Mouse (Mus musculus) Patski (cell line): ENCODE measurements around the gene Ncor2. TPM values are rescaled to one million over a fixed set of nuclear protein-coding genes. Genes with fewer than 3 reads are reported as not detected.

Experiments used
- ATAC-seq: fragments of 100-300 bp; one replicate; pipeline ENCODE4 v1.8.0; 2021
- CTCF ChIA-PET: fragments of 350-600 bp; sonication (Branson Sonifier 250); formaldehyde crosslinking; loops from one replicate; lab custom pipeline; 2022; ENCODE audit warnings: inconsistent platforms; lab: Charles Lee
- POLR2A ChIA-PET: fragments of 350-600 bp; sonication (Branson Sonifier 250); formaldehyde crosslinking; loops from one replicate; lab custom pipeline; 2022; ENCODE audit warnings: antibody characterized with exemption, inconsistent platforms; lab: Charles Lee
- DNase-seq: peaks from one replicate; pipeline ENCODE4 v3.0.0-alpha.2; 2011; ENCODE audit warnings: low read depth, low spot score
- H3K27me3 ChIP-seq: fragments of 371-371 bp; one replicate; pipeline ENCODE4 v1.5.1; 2021
- CTCF ChIP-seq: fragments of 100-300 bp; IDR thresholded peaks from one replicate; pipeline ENCODE4 v1.5.1; 2021
- in situ Hi-C: fragments of 300-500 bp; cut with MboI; formaldehyde crosslinking; loops from 3 replicates; pipeline ENCODE4 v1.11.1; 2018; ENCODE audit warnings: low pct_unique_long_range_greater_than_20kb, mixed read lengths
- polyA plus RNA-seq: library from polyadenylated mRNA; unstranded; gene quantifications from one replicate; pipeline ENCODE4 v1.2.3, GENCODE M21; 2021

Gene Ncor2
- polyA plus RNA-seq, 1 experiment from 2014 or later: 98.6 TPM

- H3K27me3 ChIP-seq: no peaks in the 10 kb centered on the region
- TF ChIP-seq CTCF: no peak
- ChIA-PET POLR2A (no interaction called here), CTCF (interaction anchor here (1.0 to 2.6 kb wide), 3 partner anchors 13 to 134 kb away, joined by 3 to 10 read pairs (median 3); no protein-coding TSS in a partner anchor)
- in situ Hi-C loops: no loop called here
- DNase-seq (no peak), ATAC-seq (no peak)
These were observed 125.4 kb downstream of the Ncor2 start for GRCm38 (mm10) chr5:125053661-125054060.

DNA sequence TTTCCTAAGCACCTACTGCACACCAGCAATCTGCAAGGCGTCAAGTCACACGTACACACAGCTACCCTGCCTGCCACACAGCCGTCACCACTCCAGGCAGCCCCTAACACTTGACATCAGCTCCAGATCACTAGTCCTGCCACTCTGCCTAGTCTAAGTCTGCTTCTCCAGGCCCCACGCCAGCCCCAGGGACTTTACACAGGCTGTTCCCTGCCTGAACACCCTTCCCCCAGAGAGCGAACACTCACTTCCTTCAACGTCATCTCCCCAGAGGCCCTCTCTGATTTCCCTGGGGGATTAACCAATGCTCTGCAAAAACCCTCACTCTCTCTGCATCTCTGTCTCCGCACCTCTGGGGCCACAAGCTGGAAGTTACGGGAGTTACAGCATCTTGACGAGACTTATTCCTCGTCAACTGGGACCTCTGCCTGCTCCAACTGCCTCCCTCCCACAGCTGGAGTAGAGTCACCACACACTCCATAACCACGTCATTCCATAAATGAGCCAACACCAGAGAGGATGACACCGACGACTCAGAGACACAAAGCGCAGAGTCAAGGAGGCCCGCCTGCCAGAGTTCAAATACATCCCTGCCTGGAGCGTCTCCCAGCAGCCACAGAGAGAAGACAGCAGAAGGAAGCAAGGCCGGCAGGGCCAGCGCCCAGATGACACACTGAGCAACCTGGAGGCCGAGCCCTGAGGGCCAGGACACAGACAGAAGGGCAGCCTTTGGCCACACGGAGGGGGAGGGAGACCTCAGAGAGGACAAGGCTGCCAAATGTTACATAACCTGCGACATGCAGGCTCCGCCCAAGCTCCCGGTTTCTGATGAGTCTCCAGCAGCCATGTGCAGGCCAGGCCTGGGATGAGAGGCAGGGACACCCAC is 126.2 kb downstream of the Ncor2 start:
- ChIA-PET CTCF (interaction anchor here (2.6 kb wide), 1 partner anchor 14 kb away, joined by 10 read pairs; no protein-coding TSS in a partner anchor), POLR2A (no interaction called here)
- no peaks in the 10 kb centered on the region for H3K27me3 ChIP-seq
- in situ Hi-C loops: no loop called here
- DNase-seq (no peak), ATAC-seq (no peak)
- TF ChIP-seq CTCF: no peak

DNA sequence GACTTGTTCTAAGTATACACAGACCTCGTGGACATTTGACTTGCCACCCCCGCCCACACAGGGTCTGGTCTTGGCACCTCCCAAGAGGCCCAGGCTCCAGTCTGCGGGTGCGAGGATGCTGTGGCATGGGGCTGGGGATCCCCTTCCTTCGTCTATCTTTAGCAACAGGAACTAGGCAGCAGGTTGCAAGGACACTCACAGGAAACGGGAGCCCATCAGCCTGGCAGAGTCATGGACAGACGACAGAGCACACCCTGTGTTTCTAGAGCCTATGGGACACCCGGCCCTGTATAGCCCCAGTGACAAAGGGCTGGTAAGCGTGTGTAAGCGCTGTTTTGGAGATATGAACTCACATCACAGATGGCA is 126.8 kb downstream of the Ncor2 start:
- no peaks in the 10 kb centered on the region for H3K27me3 ChIP-seq
- TF ChIP-seq CTCF: no peak
- CTCF ChIA-PET: no interaction called here
- no peak for DNase-seq
- POLR2A ChIA-PET: no interaction called here
- in situ Hi-C loops: no loop called here
- ATAC-seq: no peak

- H3K27me3 ChIP-seq: no peaks in the 10 kb centered on the region
- CTCF ChIA-PET: interaction anchor here (1.2 to 1.9 kb wide), 2 partner anchors 9 to 53 kb away, joined by 3 to 4 read pairs; no protein-coding TSS in a partner anchor
- ATAC-seq (no peak), DNase-seq (no peak)
- in situ Hi-C loops: no loop called here
- TF ChIP-seq CTCF: no peak
- POLR2A ChIA-PET: interaction anchor here (1.6 kb wide), 1 partner anchor 10 kb away, joined by 3 read pairs; no protein-coding TSS in a partner anchor
These were observed 129.5 kb downstream of the Ncor2 start for GRCm38 (mm10) chr5:125049481-125049880.

GRCm38 (mm10) chr5:125046436-125046835 is 132.6 kb downstream of the Ncor2 start:
- no peak for DNase-seq
- ChIA-PET POLR2A (no interaction called here), CTCF (interaction anchor here (1.3 to 1.9 kb wide), 3 partner anchors 10 to 138 kb away, joined by 3 to 6 read pairs (median 5); no protein-coding TSS in a partner anchor)
- in situ Hi-C loops: no loop called here
- no peaks in the 10 kb centered on the region for H3K27me3 ChIP-seq
- no peak for TF ChIP-seq CTCF
- ATAC-seq: no peak

- no peak for TF ChIP-seq CTCF
- ChIA-PET POLR2A (no interaction called here), CTCF (interaction anchor here (0.7 to 1.4 kb wide), 3 partner anchors 12 to 128 kb away, joined by 3 to 4 read pairs (median 3); no protein-coding TSS in a partner anchor)
- H3K27me3 ChIP-seq: no peaks in the 10 kb centered on the region
- in situ Hi-C loops: no loop called here
- no peak for DNase-seq
- ATAC-seq: peak; percentile 80
These were observed 133.8 kb downstream of the Ncor2 start for GRCm38 (mm10) chr5:125045202-125045601.

DNA sequence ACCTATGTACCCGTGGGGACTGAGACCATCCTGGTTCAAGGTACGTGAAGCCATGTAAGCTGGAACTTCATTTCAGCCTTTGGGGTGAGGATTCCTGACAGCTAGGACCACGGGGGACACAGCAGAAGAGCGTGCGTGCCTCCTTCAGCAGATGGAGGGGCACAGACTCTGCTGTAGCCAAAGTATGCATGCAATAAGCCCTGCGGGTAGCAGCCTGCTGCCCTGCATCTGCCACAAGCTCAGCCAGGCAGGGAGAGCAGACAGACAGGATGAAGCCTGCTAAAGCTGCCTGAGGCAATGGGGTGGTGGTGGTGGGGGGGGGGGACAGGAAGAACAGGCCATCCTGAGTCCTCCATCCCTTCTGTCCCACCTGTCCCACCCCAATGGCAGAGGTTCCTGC is 135.6 kb downstream of the Ncor2 start:
- H3K27me3 ChIP-seq: no peaks in the 10 kb centered on the region
- ATAC-seq: no peak
- ChIA-PET CTCF (no interaction called here), POLR2A (interaction anchor here (0.6 kb wide), 1 partner anchor 11 kb away, joined by 3 read pairs; no protein-coding TSS in a partner anchor)
- DNase-seq: no peak
- in situ Hi-C loops: no loop called here
- TF ChIP-seq CTCF: no peak

GRCm38 (mm10) chr5:125041578-125041977 is 137.4 kb downstream of the Ncor2 start:
- DNase-seq (no peak), ATAC-seq (no peak)
- CTCF ChIA-PET: interaction anchor here (0.9 to 2.8 kb wide), 2 partner anchors 25 to 227 kb away, joined by 3 to 11 read pairs; no protein-coding TSS in a partner anchor
- no peaks in the 10 kb centered on the region for H3K27me3 ChIP-seq
- POLR2A ChIA-PET: no interaction called here
- in situ Hi-C loops: no loop called here
- TF ChIP-seq CTCF: no peak

GRCm38 (mm10) chr5:125040128-125040584 is 138.9 kb downstream of the Ncor2 start:
- TF ChIP-seq CTCF: no peak
- in situ Hi-C loops: no loop called here
- DNase-seq (peak; percentile 89), ATAC-seq (peak; percentile 13)
- CTCF ChIA-PET: interaction anchor here (0.8 to 2.8 kb wide), 3 partner anchors 15 to 27 kb away, joined by 3 to 11 read pairs (median 3); no protein-coding TSS in a partner anchor
- POLR2A ChIA-PET: interaction anchor here (0.5 to 1.1 kb wide), 2 partner anchors 16 to 439 kb away, joined by 3 read pairs; no protein-coding TSS in a partner anchor
- no peaks in the 10 kb centered on the region for H3K27me3 ChIP-seq

- DNase-seq: no peak
- in situ Hi-C loops: no loop called here
- ChIA-PET CTCF (interaction anchor here (1.0 to 2.8 kb wide), 2 partner anchors 25 to 27 kb away, joined by 3 to 11 read pairs; no protein-coding TSS in a partner anchor), POLR2A (interaction anchor here (0.5 to 1.1 kb wide), 3 partner anchors 10 to 182 kb away, joined by 3 read pairs; no protein-coding TSS in a partner anchor)
- H3K27me3 ChIP-seq: no peaks in the 10 kb centered on the region
- TF ChIP-seq CTCF: no peak
- ATAC-seq: no peak
These were observed 139.5 kb downstream of the Ncor2 start for GRCm38 (mm10) chr5:125039377-125040027.
